Mouse (Mus musculus) ES-E14 (cell line): ENCODE results near the gene Lztfl1. TPM values are rescaled to one million over a fixed set of nuclear protein-coding genes. Genes with fewer than 3 reads are reported as not detected.
"Not testable (repeated sequence)": the region's sequence is repeated elsewhere in the genome, so short reads cannot be mapped to it uniquely, and the experiment has no call there.

Source experiments
- DNase-seq: peaks from one replicate; pipeline ENCODE4 v3.0.0-alpha.2; 2013; ENCODE audit warnings: low read depth, low spot score
- H3K27ac ChIP-seq: 2 replicates; pipeline ENCODE4 v1.5.1; 2012; ENCODE audit warnings: low read depth, mild to moderate bottlenecking, low read length, moderate library complexity, mixed read lengths; ENCODE audit not compliant: poor library complexity, insufficient read depth, severe bottlenecking
- H3K36me3 ChIP-seq: 2 replicates; pipeline ENCODE4 v1.6.1; 2012; ENCODE audit warnings: mild to moderate bottlenecking, low read length, moderate library complexity, mixed read lengths; ENCODE audit not compliant: control insufficient read depth, poor library complexity, insufficient read depth, severe bottlenecking
- H3K4me1 ChIP-seq, 2 experiments: fragments of 150-350 bp in 1 of 2; sonication (generic) in 1 of 2; 2 replicates each; pipeline ENCODE4 v1.6.1; 2012; ENCODE audit warnings: low read length in 2 of 2, mild to moderate bottlenecking in 1 of 2, mixed read lengths in 1 of 2; ENCODE audit not compliant: control insufficient read depth in 2 of 2, insufficient read depth in 2 of 2, poor library complexity in 1 of 2
- H3K4me3 ChIP-seq, 2 experiments: fragments of 150-350 bp in 1 of 2; sonication (generic) in 1 of 2; 2 replicates each; pipeline ENCODE4 v1.5.1; 2012; ENCODE audit warnings: low read length in 2 of 2, low read depth in 1 of 2, mild to moderate bottlenecking in 1 of 2, mixed read lengths in 1 of 2; ENCODE audit not compliant: insufficient read depth in 1 of 2, poor library complexity in 1 of 2, severe bottlenecking in 1 of 2
- H3K9ac ChIP-seq: 2 replicates; pipeline ENCODE4 v1.6.1; 2012; ENCODE audit warnings: low read depth, mild to moderate bottlenecking, low read length, mixed read lengths; ENCODE audit not compliant: poor library complexity, insufficient read depth, severe bottlenecking
- H3K9me3 ChIP-seq: fragments of 150-350 bp; sonication (generic); 2 replicates; pipeline ENCODE4 v1.6.1; 2012; ENCODE audit warnings: low read depth, mild to moderate bottlenecking, low read length; ENCODE audit not compliant: control insufficient read depth, insufficient read depth
- CHD2 ChIP-seq: IDR thresholded peaks from 2 replicates; pipeline ENCODE4 v1.6.1; 2014; ENCODE audit warnings: mild to moderate bottlenecking, low read depth, low read length, inconsistent platforms
- HCFC1 ChIP-seq: IDR thresholded peaks from 2 replicates; pipeline ENCODE4 v1.6.1; 2012; ENCODE audit warnings: low read length, inconsistent platforms, borderline replicate concordance; ENCODE audit not compliant: insufficient read depth
- MAFK ChIP-seq: IDR thresholded peaks from 2 replicates; pipeline ENCODE4 v1.6.1; 2014; ENCODE audit warnings: mild to moderate bottlenecking, low read depth, low read length, inconsistent platforms; ENCODE audit not compliant: insufficient read depth
- ZC3H11A ChIP-seq: IDR thresholded peaks from 2 replicates; pipeline ENCODE4 v1.6.1; 2012; ENCODE audit warnings: low read depth, mild to moderate bottlenecking, inconsistent platforms, low read length, borderline replicate concordance
- ZNF384 ChIP-seq: IDR thresholded peaks from 2 replicates; pipeline ENCODE4 v1.6.1; 2012; ENCODE audit warnings: low read depth, low read length, inconsistent platforms
- in situ Hi-C, 2 experiments: fragments of 600-800 bp; cut with MboI; formaldehyde crosslinking; loops; one replicate each; pipeline ENCODE4 v1.15.1; 2025; ENCODE audit warnings: low sequenced_read_pairs in 2 of 2, inconsistent platforms in 1 of 2; ENCODE audit not compliant: unreplicated experiment in 2 of 2
- total RNA-seq: library from RNA; depleted of rRNA; stranded (reverse); fragments of 300-350 nt; gene quantifications from 2 replicates; pipeline ENCODE4 v1.2.3, GENCODE M21; 2012

Lztfl1 gene
- total RNA-seq, 1 experiment = 19.8 TPM

DNA sequence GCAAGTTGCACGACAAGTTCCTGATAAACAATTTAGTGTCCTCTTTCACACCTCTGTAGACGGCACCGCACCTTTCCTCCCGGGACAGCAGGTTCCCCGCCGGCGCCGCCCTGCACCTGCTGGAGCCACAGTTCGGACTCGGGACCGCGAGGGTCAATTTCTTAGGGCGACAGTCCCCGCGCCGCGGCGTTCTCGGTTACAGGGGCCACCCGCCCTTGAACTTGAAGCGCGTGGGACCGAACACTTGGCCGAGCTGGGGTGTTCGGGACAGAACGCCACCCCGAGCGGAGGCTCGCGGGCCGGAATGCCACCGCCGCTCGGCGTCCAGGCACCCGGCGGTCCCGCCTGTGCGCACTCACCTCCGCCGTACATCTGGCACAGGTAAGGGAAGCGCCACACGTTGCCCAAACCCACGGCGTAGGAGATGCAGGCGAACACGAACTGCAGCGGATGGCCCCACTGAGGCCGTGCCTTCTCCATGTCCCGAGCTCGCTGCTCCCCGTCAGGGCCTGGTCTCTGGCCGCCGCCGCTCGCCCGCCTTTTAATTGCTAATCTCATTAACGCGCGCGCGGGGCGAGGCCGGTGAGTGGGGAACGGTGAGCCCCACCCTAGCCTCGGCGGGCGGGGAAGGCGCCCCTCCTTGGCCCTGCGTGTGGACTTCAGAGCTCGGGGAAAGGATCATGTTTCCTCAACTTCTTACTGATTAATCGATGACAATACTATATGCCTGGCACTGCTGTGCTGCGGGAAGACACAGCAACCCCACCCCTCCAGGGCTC is 39.0 kb downstream of the Lztfl1 start, which contains the start of the genes Ccr9 and Slc6a20a:
TSS of gene Ccr9 (plus strand) at position 113 of the 779 bp plus-strand sequence.
TSS of gene Slc6a20a (minus strand) at position 559 of the 779 bp plus-strand sequence.
- Histone ChIP-seq H3K4me1 (no peaks in the 10 kb centered on the region), H3K4me3 (peak within 1 kb of the TSS; percentile 58 to 65), H3K9ac (peak within 1 kb of the TSS; percentile 42), H3K27ac (no peak within 1 kb of the TSS), H3K36me3 (no peaks in the 10 kb centered on the region), H3K9me3 (no peaks in the 10 kb centered on the region)
- DNase-seq = peak; percentile 33
- in situ Hi-C loops = no loop called here
- no peak for TF ChIP-seq ZNF384
- TF ChIP-seq HCFC1 = no peak
- no peak for TF ChIP-seq CHD2
- no peak for TF ChIP-seq MAFK

- H3K9me3 ChIP-seq = no peaks in the 10 kb centered on the region
- no peak for DNase-seq
- TF ChIP-seq ZC3H11A (no peak), MAFK (no peak), ZNF384 (no peak), CHD2 (no peak), HCFC1 (no peak)
- H3K27ac ChIP-seq = no peak overlapping the region
- in situ Hi-C loops = no loop called here
- peaks cover 0 to 7% of the 10 kb centered on the region in 2 experiments; a peak in 1 of 4 replicates for H3K4me1 ChIP-seq
- H3K4me3 ChIP-seq = no peak overlapping the region
- no peak overlapping the region for H3K9ac ChIP-seq
- H3K36me3 ChIP-seq = no peaks in the 10 kb centered on the region
Measured at GRCm38 (mm10) chr9:123665645-123666044, 51.9 kb downstream of the Lztfl1 start.

DNA sequence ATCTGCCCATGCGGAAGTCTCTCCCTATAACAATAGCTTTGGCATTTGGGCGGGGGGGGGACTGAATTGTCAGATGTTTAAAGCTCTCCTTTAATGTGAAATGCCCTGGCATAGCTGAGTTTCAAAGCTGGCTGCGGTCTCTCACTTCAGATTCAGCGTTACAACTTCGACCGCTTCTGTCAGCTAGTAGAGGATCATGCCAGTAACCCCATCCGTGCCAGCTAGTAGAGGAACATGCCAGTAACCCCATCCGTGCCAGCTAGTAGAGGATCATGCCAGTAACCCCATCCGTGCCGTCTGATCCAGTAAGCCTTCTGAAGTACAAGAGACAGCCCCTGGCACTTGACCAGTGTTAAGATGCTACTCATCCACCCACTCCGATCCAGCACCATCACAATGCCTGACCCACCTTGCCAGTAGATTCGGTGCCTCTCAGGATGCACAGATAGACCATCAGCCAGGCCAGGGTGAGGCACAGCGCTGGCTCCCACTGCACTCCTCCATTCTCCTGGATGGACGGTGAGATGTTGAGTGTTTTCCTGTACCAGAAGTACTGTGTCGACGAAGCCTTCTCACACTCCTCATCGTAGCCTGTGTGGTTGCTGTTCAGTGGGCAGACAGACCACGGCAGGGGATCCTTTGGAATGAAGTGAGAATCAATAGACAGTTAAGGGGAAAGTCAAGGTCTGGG is 57.4 kb downstream of the Lztfl1 start:
- H3K27ac ChIP-seq, H3K4me1 ChIP-seq, H3K36me3 ChIP-seq, H3K9ac ChIP-seq, H3K4me3 ChIP-seq, DNase-seq, H3K9me3 ChIP-seq, in situ Hi-C loops: not testable (repeated sequence)

- H3K4me1 ChIP-seq = peaks cover 0 to 7% of the 10 kb centered on the region in 2 experiments; a peak in 1 of 4 replicates
- TF ChIP-seq ZC3H11A = no peak
- TF ChIP-seq CHD2 = no peak
- TF ChIP-seq ZNF384 = no peak
- TF ChIP-seq HCFC1 = no peak
- no peak for TF ChIP-seq MAFK
- in situ Hi-C loops = no loop called here
- no peak overlapping the region for H3K27ac ChIP-seq
- no peak overlapping the region for H3K9ac ChIP-seq
- no peak for DNase-seq
- no peaks in the 10 kb centered on the region for H3K9me3 ChIP-seq
- no peaks in the 10 kb centered on the region for H3K36me3 ChIP-seq
- no peak overlapping the region for H3K4me3 ChIP-seq
Measured at GRCm38 (mm10) chr9:123658981-123659380, 58.5 kb downstream of the Lztfl1 start.
